Mouse (Mus musculus) spleen, adult 10 weeks (tissue): ENCODE results near the gene Kcnn4. TPM values are rescaled to one million over a fixed set of nuclear protein-coding genes. Genes with fewer than 3 reads are reported as not detected.

ENCODE experiments used
- polyA plus RNA-seq: library from polyadenylated mRNA; stranded (reverse); fragments of 350-450 nt; fragmentation: Illumina TruSeq; extraction: RNeasy Lipid Tissue Mini Kit (QIAGEN cat#74804); gene quantifications from one replicate; pipeline ENCODE4 v1.2.3, GENCODE M21; 2015; ENCODE audit warnings: low replicate concordance; ENCODE audit not compliant: insufficient read depth

Gene Kcnn4
- 13.3 TPM for polyA plus RNA-seq

DNA sequence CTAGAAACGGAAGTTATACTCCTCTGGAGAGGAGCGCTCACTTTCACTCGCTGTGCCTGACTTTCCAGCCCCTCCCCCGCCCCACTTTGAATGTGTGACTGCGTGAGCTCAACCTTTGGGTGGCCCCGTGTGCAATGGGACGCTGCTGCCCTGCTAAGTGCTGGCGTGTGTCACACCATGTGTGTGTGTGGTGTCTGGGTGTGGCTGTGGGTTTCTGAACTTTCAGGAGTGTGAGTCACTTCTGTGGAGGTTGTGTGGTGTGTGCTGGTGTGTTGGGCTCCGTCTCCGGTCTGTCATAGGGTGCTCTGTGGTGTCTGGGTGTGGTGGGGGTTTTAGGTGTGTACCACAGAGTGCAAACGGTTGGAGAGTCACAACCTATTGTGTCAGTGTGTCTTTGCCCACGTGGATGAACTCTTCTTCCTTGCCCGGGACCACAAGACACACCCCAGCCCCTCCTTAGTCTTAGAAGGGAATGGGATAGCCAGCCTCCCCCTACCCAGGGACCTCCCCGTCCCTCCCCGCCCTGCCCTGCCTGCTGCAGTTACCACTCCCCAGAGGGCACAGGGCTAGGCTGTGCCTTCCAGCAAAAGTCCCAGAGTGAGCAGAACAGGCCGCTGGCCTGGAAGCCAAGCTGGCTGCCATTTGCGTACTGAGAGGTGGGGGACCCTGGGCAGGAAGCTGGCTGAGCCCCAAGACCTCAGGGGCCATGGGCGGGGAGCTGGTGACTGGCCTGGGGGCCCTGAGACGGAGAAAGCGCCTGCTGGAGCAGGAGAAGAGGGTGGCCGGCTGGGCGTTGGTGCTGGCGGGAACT lies at the start of gene Kcnn4:
Gene Kcnn4, plus strand, starts transcription at position 533 of the 811 bp plus-strand sequence.

GRCm38 (mm10) chr7:24333304-24333986 lies 36.6 kb upstream of the Kcnn4 start, which contains the start of gene Tescl:
TSS of gene Tescl (minus strand) at chr7:24333936.

GRCm38 (mm10) chr7:24348896-24349295 lies 21.2 kb upstream of the Kcnn4 start, which contains the start of gene Lypd5:
TSS of gene Lypd5 (plus strand) at chr7:24349196.

GRCm38 (mm10) chr7:24399256-24400081 lies 29.4 kb downstream of the Kcnn4 start, which contains the start of gene Smg9:
TSS of gene Smg9 (plus strand) at chr7:24399619.

Other genes with a start within 250 kb of the Kcnn4 start
- 11.2 TPM for gene Zfp235, start 236.1 kb upstream of the Kcnn4 start, polyA plus RNA-seq
- gene Zfp114, start 195.2 kb upstream of the Kcnn4 start, polyA plus RNA-seq = 0.37 TPM
- 4.2 TPM for gene Zfp111, start 158.8 kb upstream of the Kcnn4 start, polyA plus RNA-seq
- gene Zfp109, start 132.7 kb upstream of the Kcnn4 start, polyA plus RNA-seq = 3.5 TPM
- 0.94 TPM for gene Zfp108, start 115.5 kb upstream of the Kcnn4 start, polyA plus RNA-seq
- 1.8 TPM for gene Zfp93, start 99.8 kb upstream of the Kcnn4 start, polyA plus RNA-seq
- gene Zfp61, start 69.0 kb upstream of the Kcnn4 start, polyA plus RNA-seq = 13.9 TPM
- gene Zfp94, start 53.6 kb upstream of the Kcnn4 start, polyA plus RNA-seq = 9.0 TPM
- not detected for gene Tescl, start 36.3 kb upstream of the Kcnn4 start, polyA plus RNA-seq
- not detected for gene Lypd5, start 21.1 kb upstream of the Kcnn4 start, polyA plus RNA-seq
- 16.9 TPM for gene Smg9, start 29.4 kb downstream of the Kcnn4 start, polyA plus RNA-seq
- 0.62 TPM for gene Irgc1, start 82.0 kb downstream of the Kcnn4 start, polyA plus RNA-seq
- gene Plaur, start 92.2 kb downstream of the Kcnn4 start, polyA plus RNA-seq = 27.2 TPM
- gene Cadm4, start 111.8 kb downstream of the Kcnn4 start, polyA plus RNA-seq = 5.0 TPM
- 0.29 TPM for gene Zfp428, start 136.7 kb downstream of the Kcnn4 start, polyA plus RNA-seq
- not detected for gene AC161166.1, start 142.2 kb downstream of the Kcnn4 start, polyA plus RNA-seq
- 11.9 TPM for gene Irgq, start 160.4 kb downstream of the Kcnn4 start, polyA plus RNA-seq
- gene Pinlyp, start 175.9 kb downstream of the Kcnn4 start, polyA plus RNA-seq = not detected
- 31.9 TPM for gene Xrcc1, start 176.0 kb downstream of the Kcnn4 start, polyA plus RNA-seq
- gene Ethe1, start 217.3 kb downstream of the Kcnn4 start, polyA plus RNA-seq = 8.1 TPM
- gene Zfp575, start 217.4 kb downstream of the Kcnn4 start, polyA plus RNA-seq = not detected
- 1.6 TPM for gene Phldb3, start 240.5 kb downstream of the Kcnn4 start, polyA plus RNA-seq